ENCODE assay signal across 8 mouse cellular contexts in genomic region chr11:20112006-20112740, GRCm38 (mm10). TPM values are rescaled to one million over a fixed set of nuclear protein-coding genes. Genes with fewer than 3 reads are reported as not detected.
DNase-seq lines count a peak whose midpoint lies in the region; ATAC-seq and TF ChIP-seq lines count a peak whose summit lies in the region.

No protein-coding gene starts in this region.

- H3K36me3 ChIP-seq in embryonic facial prominence, embryonic 10.5 days (replicated peaks): peaks cover 27% of the 10 kb centered on the region
- no peaks in the 10 kb centered on the region; the same call in 1 of the 2 replicates for H3K36me3 ChIP-seq in intestine, postnatal 0 days (ENCODE audit: control insufficient read depth, insufficient read depth)
- H3K36me3 ChIP-seq in midbrain, embryonic 11.5 days (ENCODE audit: control insufficient read depth, insufficient read depth, low read length): 0 out of 2 replicates have a peak, but pooled peaks cover 3% of the 10 kb centered on the region
- H3K36me3 ChIP-seq in small intestine, adult 2 months (ENCODE audit: control insufficient read depth, insufficient read depth, low read length): peaks cover 2% of the 10 kb centered on the region; the same call in 1 of the 2 replicates

- intact Hi-C loops in left cerebral cortex, postnatal 4 days (cut with DNase I): loop anchor here (1.0 kb wide), 1 partner anchor 11 kb away; no protein-coding TSS in a partner anchor

- H3K9me3 ChIP-seq in embryonic facial prominence, embryonic 10.5 days: no peaks in the 10 kb centered on the region
- no peaks in the 10 kb centered on the region for H3K9me3 ChIP-seq in intestine, postnatal 0 days (ENCODE audit: control insufficient read depth)
- H3K9me3 ChIP-seq in midbrain, embryonic 11.5 days (ENCODE audit: control insufficient read depth, low read length): no peaks in the 10 kb centered on the region

- under 1% methylated on average over 50 of the region's 50 CpGs for whole genome bisulfite sequencing in embryonic facial prominence, embryonic 10.5 days
- under 1% methylated on average over 42 of the region's 50 CpGs for WGBS in intestine, postnatal 0 days
- whole genome bisulfite sequencing in midbrain, embryonic 11.5 days: under 1% methylated on average over 39 of the region's 50 CpGs
- under 1% methylated on average over 48 of the region's 50 CpGs for WGBS in small intestine, adult 2 months

- H3K27me3 ChIP-seq in embryonic facial prominence, embryonic 10.5 days (replicated peaks; ENCODE audit: low read depth, poor library complexity, severe bottlenecking): no peaks in the 10 kb centered on the region
- H3K27me3 ChIP-seq in intestine, postnatal 0 days (replicated peaks; ENCODE audit: control insufficient read depth, insufficient read depth, low read length): no peaks in the 10 kb centered on the region
- H3K27me3 ChIP-seq in midbrain, embryonic 11.5 days (ENCODE audit: control insufficient read depth, insufficient read depth, low read length): no peaks in the 10 kb centered on the region
- no peaks in the 10 kb centered on the region for H3K27me3 ChIP-seq in small intestine, adult 2 months (ENCODE audit: control insufficient read depth, insufficient read depth, low read length)

- TF ChIP-seq CTCF in intestine, postnatal 0 days (IDR thresholded peaks at IDR 0.05; ENCODE audit: low read depth): no peak
- no peak for TF ChIP-seq CTCF in small intestine, adult 2 months (IDR thresholded peaks at IDR 0.05; ENCODE audit: extremely low read depth, insufficient read length, insufficient replicate concordance, low read depth, low read length)

- H3K27ac ChIP-seq in embryonic facial prominence, embryonic 10.5 days (replicated peaks): peak overlapping the region; percentile 93
- peak overlapping the region; percentile 98 for H3K27ac ChIP-seq in intestine, postnatal 0 days (ENCODE audit: low read depth, low read length)
- peak overlapping the region; percentile 79 for H3K27ac ChIP-seq in midbrain, embryonic 11.5 days (ENCODE audit: low read depth, low read length)
- peak overlapping the region; percentile 90 for H3K27ac ChIP-seq in small intestine, adult 2 months (ENCODE audit: insufficient read depth, low read depth, low read length)

- ATAC-seq in granulocyte monocyte progenitor cell, adult 5-6 weeks (replicated peaks; ENCODE audit: poor library complexity, severe bottlenecking): peak; percentile 65
- peak; percentile 47 for ATAC-seq in intestine, postnatal 0 days
- ATAC-seq in midbrain, embryonic 11.5 days (ENCODE audit: low FRiP score): peak; percentile 82

- peak overlapping the region; percentile 98 for H3K9ac ChIP-seq in intestine, postnatal 0 days (ENCODE audit: low read depth, low read length)
- H3K9ac ChIP-seq in midbrain, embryonic 11.5 days (ENCODE audit: low read length): peak overlapping the region; percentile 87

- peak overlapping the region; percentile 71 for H3K4me2 ChIP-seq in intestine, postnatal 0 days (replicated peaks; ENCODE audit: low read depth)
- peak overlapping the region; percentile 60 for H3K4me2 ChIP-seq in midbrain, embryonic 11.5 days

- peak; percentile 88 for DNase-seq in 3134 (ENCODE audit: extremely low read depth, insufficient read length, low spot score)
- peak; percentile 85 for DNase-seq in adrenal gland, postnatal 10 days
- DNase-seq in embryonic facial prominence, embryonic 10.5 days (ENCODE audit: low spot score): peak; percentile 87
- peak; percentile 69 for DNase-seq in left cerebral cortex, postnatal 4 days
- peak; percentile 98 for DNase-seq in midbrain, embryonic 11.5 days (ENCODE audit: low spot score, missing footprints)

- H3K4me3 ChIP-seq in embryonic facial prominence, embryonic 10.5 days: peak overlapping the region; percentile 91
- peak overlapping the region; percentile 89 for H3K4me3 ChIP-seq in intestine, postnatal 0 days (ENCODE audit: low read depth, low read length)
- peak overlapping the region; percentile 87 for H3K4me3 ChIP-seq in midbrain, embryonic 11.5 days (ENCODE audit: low read depth, low read length)
- H3K4me3 ChIP-seq in small intestine, adult 2 months (ENCODE audit: low read depth, low read length): peak overlapping the region; percentile 81

- peak; percentile 65; the same call in 1 of the 2 replicates for TF ChIP-seq POLR2A in small intestine, adult 2 months (IDR thresholded peaks at IDR 0.05; ENCODE audit: low read depth, low read length)

- H3K4me1 ChIP-seq in embryonic facial prominence, embryonic 10.5 days: peaks cover 16% of the 10 kb centered on the region
- peaks cover 6% of the 10 kb centered on the region for H3K4me1 ChIP-seq in intestine, postnatal 0 days (replicated peaks; ENCODE audit: control insufficient read depth, insufficient read depth, low read length)
- peaks cover 6% of the 10 kb centered on the region for H3K4me1 ChIP-seq in midbrain, embryonic 11.5 days (ENCODE audit: control insufficient read depth, insufficient read depth, low read length)
- H3K4me1 ChIP-seq in small intestine, adult 2 months (ENCODE audit: control insufficient read depth, insufficient read depth, insufficient read length, low read length): peaks cover 11% of the 10 kb centered on the region; the same call in 1 of the 2 replicates

RNA-seq across cellular contexts. Expression of gene Actr2, which starts 0.5 kb away (rescaled TPM):
- total RNA-seq in adrenal gland, postnatal 10 days (2021): 100 to 1,000 TPM; 102 to 107 TPM
- polyA plus RNA-seq in embryonic facial prominence, embryonic 10.5 days (2016; fragmentation: Nextera tagmentation; extraction: Ambion mirVana): 111 and 114 TPM in 2 replicates
- 189 and 205 TPM in 2 replicates for total RNA-seq in granulocyte monocyte progenitor cell, adult 5-6 weeks (2014; fragmentation: Nextera tagmentation)
- 254 and 304 TPM in 2 replicates for total RNA-seq in granulocyte monocyte progenitor cell, adult 5-6 weeks (2017)
- polyA plus RNA-seq in intestine, postnatal 0 days (2015; fragmentation: Nextera tagmentation; extraction: Ambion mirVana): 109 and 111 TPM in 2 replicates
- total RNA-seq in left cerebral cortex, postnatal 4 days (2021): 100 to 1,000 TPM; 283 to 291 TPM
- 75.9 and 87.4 TPM in 2 replicates for polyA plus RNA-seq in midbrain, embryonic 11.5 days (2014; fragmentation: Nextera tagmentation; extraction: Ambion mirVana)
- polyA plus RNA-seq in small intestine, adult 2 months (2012; rRNA removed): 4.6 and 10.7 TPM in 2 replicates

Comparison
In these comparisons a context has a peak if more than half of its experiments do, and no peak if none do; other contexts are left out.
1. Peak in every context shown above with its lines: DNase-seq, ATAC-seq, H3K4me3 ChIP-seq and H3K27ac ChIP-seq.